Mouse (Mus musculus) embryonic fibroblast, embryonic 13.5 days (primary cell): ENCODE results near the gene Bloc1s5.

ENCODE experiments used
- CTCF ChIP-seq: IDR thresholded peaks from 2 replicates; pipeline ENCODE4 v1.5.1; 2011; ENCODE audit warnings: mild to moderate bottlenecking, control low read depth, low read length, moderate library complexity, borderline replicate concordance; ENCODE audit not compliant: insufficient read depth
- POLR2A ChIP-seq: IDR thresholded peaks from 2 replicates; pipeline ENCODE4 v1.6.1; 2011; ENCODE audit warnings: low read depth, mild to moderate bottlenecking, control low read depth, low read length, moderate library complexity

DNA sequence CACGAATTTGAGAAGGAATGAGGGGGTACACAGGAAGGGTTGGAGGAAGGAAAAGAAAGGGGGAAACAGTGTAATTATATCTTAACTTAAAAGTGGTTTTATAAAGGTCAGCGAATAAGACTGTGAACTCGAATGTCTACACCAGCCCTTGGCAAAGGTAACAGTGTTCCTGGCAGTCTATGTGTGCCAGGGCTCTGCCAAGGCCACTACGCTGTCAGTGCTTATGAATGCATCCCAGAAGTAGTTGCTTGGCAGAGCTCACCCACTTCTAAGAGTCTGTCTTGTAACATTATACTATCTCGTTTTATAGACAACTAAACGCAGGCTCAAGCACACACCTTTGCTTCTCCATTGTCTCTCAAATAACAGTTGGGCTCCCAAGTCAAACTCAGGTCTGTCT lies 29.6 kb downstream of the Bloc1s5 start:
- TF ChIP-seq CTCF (no peak), POLR2A (no peak)
